Mouse (Mus musculus): ENCODE data around the gene Actr1b.

GRCm38 (mm10) chr1:36714311-36714710 lies at the start of gene Actr1b:
- TF ChIP-seq CTCF (IDR thresholded peaks at IDR 0.05) (no peak), POLR2A (IDR thresholded peaks at IDR 0.05; ENCODE audit: insufficient read depth, low read depth, low read length) (no peak), EP300 (IDR thresholded peaks at IDR 0.05; ENCODE audit: insufficient read depth, low read depth, low read length) (no peak)
